9 mouse cellular contexts compared by ENCODE assay signal in the genomic region with DNA sequence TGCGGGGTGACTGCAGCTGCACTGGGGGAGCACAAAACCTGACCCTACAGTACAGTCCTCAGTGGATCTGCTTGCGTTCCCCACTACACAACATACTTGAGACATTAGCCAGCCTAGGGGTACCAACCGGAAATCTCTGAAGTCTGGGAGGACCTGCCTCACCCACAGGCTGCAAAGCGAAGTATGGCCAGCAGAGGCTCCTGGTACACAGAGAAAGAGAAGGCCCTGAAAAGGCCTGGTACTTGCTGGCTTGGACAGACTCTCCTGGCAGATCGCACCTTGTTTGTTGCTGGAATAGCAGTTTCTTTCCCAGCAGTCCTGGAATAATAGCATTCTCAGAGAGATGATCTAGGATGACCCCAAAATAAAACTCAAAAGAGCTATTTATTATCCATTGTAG.
DNase-seq lines count a peak whose midpoint lies in the region; ATAC-seq and TF ChIP-seq lines count a peak whose summit lies in the region.
"Had no signal": no experiment of that assay in that cellular context is flagged by ENCODE, and none has a peak within 500 bp of the region (broad histone marks: within the 10 kb centered on the region; RNA-seq: fewer than 3 reads in every experiment).

No protein-coding gene starts in this region.

- H3K4me3 ChIP-seq in heart, embryonic 11.5 days (ENCODE audit: low read depth, low read length) = no peak overlapping the region
- no peak overlapping the region for H3K4me3 ChIP-seq in CH12.LX (replicated peaks in 1 of 3; ENCODE audit: low read depth in 2 of 3, low read length in 2 of 3, poor library complexity in 1 of 3)
- H3K4me3 ChIP-seq: hindbrain, embryonic 15.5 days had no signal

- dilution Hi-C loops in CH12.LX (cut with MboI; ENCODE audit: extremely low pct_ligation_motif_present, extremely low pct_unique_long_range_greater_than_20kb, low sequenced_read_pairs) = no loop called here

- H3K27me3 ChIP-seq in heart, embryonic 11.5 days (ENCODE audit: control insufficient read depth, insufficient read depth, low read length) = no peaks in the 10 kb centered on the region
- no peaks in the 10 kb centered on the region for H3K27me3 ChIP-seq in CH12.LX (replicated peaks)
- H3K27me3 ChIP-seq: hindbrain, embryonic 15.5 days had no signal

- H3K27ac ChIP-seq in heart, embryonic 11.5 days (ENCODE audit: low read depth, low read length) = no peak overlapping the region
- no peak overlapping the region for H3K27ac ChIP-seq in CH12.LX (ENCODE audit: insufficient read depth, low read depth)
- H3K27ac ChIP-seq: hindbrain, embryonic 15.5 days had no signal

- no peaks in the 10 kb centered on the region for H3K4me1 ChIP-seq in heart, embryonic 11.5 days (ENCODE audit: control insufficient read depth, insufficient read depth, low read length)
- no peaks in the 10 kb centered on the region for H3K4me1 ChIP-seq in CH12.LX (ENCODE audit: control insufficient read depth in 1 of 2, insufficient read depth in 2 of 2)

- H3K9me3 ChIP-seq in heart, embryonic 11.5 days (replicated peaks; ENCODE audit: control insufficient read depth, low read length) = no peaks in the 10 kb centered on the region
- H3K9me3 ChIP-seq in CH12.LX (replicated peaks; ENCODE audit: low read length) = no peaks in the 10 kb centered on the region

- peak; percentile 95 for DNase-seq in heart, adult 11 months
- DNase-seq in CH12.LX (ENCODE audit: extremely low read depth) = peak; percentile 33
- peak; percentile 57 to 70 for DNase-seq in cerebellum, adult 18-20 months
- DNase-seq in heart, adult 8-10 months (ENCODE audit: low spot score) = peak; percentile 59
- DNase-seq in layer of hippocampus, postnatal 36 days = peak; percentile 49 to 53
- peak; percentile 16 to 48 for DNase-seq in natural killer cell, adult 2 months (ENCODE audit: low spot score in 2 of 2)
- peak; percentile 71 for DNase-seq in thymus, postnatal 25 days

- 0 out of 2 replicates have a peak, but pooled peaks cover under 1% of the 10 kb centered on the region for H3K36me3 ChIP-seq in heart, embryonic 11.5 days (ENCODE audit: control insufficient read depth, insufficient read depth, low read length)
- no peaks in the 10 kb centered on the region for H3K36me3 ChIP-seq in CH12.LX (replicated peaks in 1 of 2; ENCODE audit: control insufficient read depth in 1 of 2, insufficient read depth in 1 of 2, low read length in 1 of 2)

- peak; percentile 80 for TF ChIP-seq RAD21 in CH12.LX (IDR thresholded peaks at IDR 0.05; ENCODE audit: low read depth, low read length)

- no peak for ATAC-seq in heart, embryonic 11.5 days (replicated peaks; ENCODE audit: insufficient number of reproducible peaks, low FRiP score, low TSS enrichment)

- WGBS in heart, embryonic 11.5 days (ENCODE audit: insufficient replicate concordance) = 70% methylated on average over 5 of the region's 5 CpGs

- H3K79me2 ChIP-seq in CH12.LX (replicated peaks; ENCODE audit: control insufficient read depth, extremely low read depth, insufficient read depth, poor library complexity, severe bottlenecking) = no peaks in the 10 kb centered on the region

- TF ChIP-seq POLR2A in CH12.LX (IDR thresholded peaks at IDR 0.05; ENCODE audit: low read depth, low read length) = no peak

- no peak for TF ChIP-seq EP300 in CH12.LX (IDR thresholded peaks at IDR 0.05; ENCODE audit: low read length)

- no peak overlapping the region for H3K9ac ChIP-seq in heart, embryonic 11.5 days (ENCODE audit: low read depth, low read length)
- no peak overlapping the region for H3K9ac ChIP-seq in CH12.LX (ENCODE audit: insufficient read depth, low read depth)
- H3K9ac ChIP-seq: hindbrain, embryonic 15.5 days had no signal

- peak; percentile 21 to 76; a peak in 3 of 4 replicates for TF ChIP-seq CTCF in CH12.LX (conservative IDR thresholded peaks at IDR 0.05 in 1 of 2, IDR thresholded peaks at IDR 0.05 in 1 of 2; ENCODE audit: low read depth in 2 of 2, low read length in 2 of 2)

- H3K4me2 ChIP-seq in heart, embryonic 11.5 days = no peak overlapping the region
- H3K4me2 ChIP-seq in CH12.LX (ENCODE audit: insufficient read depth, low read depth, poor library complexity, severe bottlenecking) = no peak overlapping the region
- H3K4me2 ChIP-seq: hindbrain, embryonic 15.5 days had no signal

- in situ Hi-C loops in CH12.LX (cut with MboI; ENCODE audit: low pct_ligation_motif_present, low pct_unique_long_range_greater_than_20kb, low sequenced_read_pairs) = no loop called here

TF ChIP-seq in CH12.LX, 34 proteins besides CTCF, POLR2A, EP300 and RAD21:
- TF ChIP-seq ZC3H11A (IDR thresholded peaks at IDR 0.05; ENCODE audit: low read depth, low read length) (peak; percentile 10; the same call in 1 of the 2 replicates), USF1 (IDR thresholded peaks at IDR 0.05; ENCODE audit: low read depth, low read length) (no peak), ELF1 (IDR thresholded peaks at IDR 0.05; ENCODE audit: low read depth, low read length) (0 out of 2 replicates have a peak, but pooled peaks have one; percentile 13), SMC3 (IDR thresholded peaks at IDR 0.05; ENCODE audit: low read depth, low read length) (peak; percentile 72), IRF4 (IDR thresholded peaks at IDR 0.05; ENCODE audit: low read depth, low read length) (0 out of 2 replicates have a peak, but pooled peaks have one; percentile 34), NRF1 (IDR thresholded peaks at IDR 0.05; ENCODE audit: low read depth, low read length) (0 out of 2 replicates have a peak, but pooled peaks have one; percentile 16), PAX5 (IDR thresholded peaks at IDR 0.05; ENCODE audit: low read length) (no peak)

Comparison
In these comparisons a context has a peak if more than half of its experiments do, and no peak if none do; other contexts are left out.
1. DNase-seq: peak in every context shown above with its lines; median percentile 95 in heart, adult 11 months; 71 in thymus, postnatal 25 days; 64 in cerebellum, adult 18-20 months; 59 in heart, adult 8-10 months; 51 in layer of hippocampus, postnatal 36 days; 33 in CH12.LX; 32 in natural killer cell, adult 2 months.